Mouse (Mus musculus): Measurements from ENCODE around the gene Phlda3. TPM values are rescaled to one million over a fixed set of nuclear protein-coding genes. Genes with fewer than 3 reads are reported as not detected.

Gene Phlda3
- polyA plus RNA-seq, 1 experiment from 2014 or later = 78.4 TPM

- peak overlapping the region; percentile 20; the same call in 1 of the 2 replicates for H3K9ac ChIP-seq (ENCODE audit: low read depth, low read length)
Observed at GRCm38 (mm10) chr1:135781220-135781619, 15.3 kb downstream of the Phlda3 start.

GRCm38 (mm10) chr1:135782816-135783215, 16.9 kb downstream of the Phlda3 start:
- Histone ChIP-seq H3K4me1 (replicated peaks; ENCODE audit: insufficient read depth, low read length) (peaks cover 14% of the 10 kb centered on the region), H3K27ac (no peak overlapping the region), H3K4me2 (ENCODE audit: low read length) (no peak overlapping the region), H3K4me3 (replicated peaks; ENCODE audit: low read depth, low read length) (no peak overlapping the region), H3K9me3 (replicated peaks; ENCODE audit: low read length) (no peaks in the 10 kb centered on the region), H3K9ac (ENCODE audit: low read depth, low read length) (no peak overlapping the region), H3K27me3 (ENCODE audit: insufficient read depth, low read length) (no peaks in the 10 kb centered on the region), H3K36me3 (ENCODE audit: insufficient read depth, low read length) (no peaks in the 10 kb centered on the region)
- ATAC-seq (replicated peaks; ENCODE audit: low FRiP score, low read depth) (no peak), DNase-seq (ENCODE audit: low spot score) (no peak)
- 55% methylated on average over 10 of the region's 10 CpGs for WGBS
- no peak for TF ChIP-seq CTCF (IDR thresholded peaks at IDR 0.05; ENCODE audit: low read depth)

More at GRCm38 (mm10) chr1:135781220-135781619, 15.3 kb downstream of the Phlda3 start:
- ATAC-seq (replicated peaks; ENCODE audit: low FRiP score, low read depth) (no peak), DNase-seq (ENCODE audit: low spot score) (peak; percentile 87)
- peak; percentile 99 for TF ChIP-seq CTCF (IDR thresholded peaks at IDR 0.05; ENCODE audit: low read depth)
- Histone ChIP-seq H3K36me3 (ENCODE audit: insufficient read depth, low read length) (no peaks in the 10 kb centered on the region), H3K4me3 (replicated peaks; ENCODE audit: low read depth, low read length) (no peak overlapping the region), H3K9me3 (replicated peaks; ENCODE audit: low read length) (no peaks in the 10 kb centered on the region), H3K27ac (no peak overlapping the region), H3K4me2 (ENCODE audit: low read length) (no peak overlapping the region), H3K4me1 (replicated peaks; ENCODE audit: insufficient read depth, low read length) (peaks cover 19% of the 10 kb centered on the region), H3K27me3 (ENCODE audit: insufficient read depth, low read length) (no peaks in the 10 kb centered on the region)
- 11% methylated on average over 13 of the region's 13 CpGs for WGBS

GRCm38 (mm10) chr1:135787799-135788198, 21.9 kb downstream of the Phlda3 start:
- Histone ChIP-seq H3K4me2 (ENCODE audit: low read length) (no peak overlapping the region), H3K36me3 (ENCODE audit: insufficient read depth, low read length) (no peaks in the 10 kb centered on the region), H3K9me3 (replicated peaks; ENCODE audit: low read length) (no peaks in the 10 kb centered on the region), H3K4me3 (replicated peaks; ENCODE audit: low read depth, low read length) (no peak overlapping the region), H3K9ac (ENCODE audit: low read depth, low read length) (no peak overlapping the region), H3K4me1 (replicated peaks; ENCODE audit: insufficient read depth, low read length) (0 out of 2 replicates have a peak, but pooled peaks cover 3% of the 10 kb centered on the region), H3K27me3 (ENCODE audit: insufficient read depth, low read length) (no peaks in the 10 kb centered on the region), H3K27ac (no peak overlapping the region)
- ATAC-seq (replicated peaks; ENCODE audit: low FRiP score, low read depth) (peak; percentile 41; the same call in 1 of the 2 replicates), DNase-seq (ENCODE audit: low spot score) (peak; percentile 88)
- peak; percentile 88 for TF ChIP-seq CTCF (IDR thresholded peaks at IDR 0.05; ENCODE audit: low read depth)
- WGBS = 43% methylated on average over 3 of the region's 3 CpGs

GRCm38 (mm10) chr1:135788708-135789107, 22.8 kb downstream of the Phlda3 start:
- H3K9me3 ChIP-seq (replicated peaks; ENCODE audit: low read length) = no peaks in the 10 kb centered on the region
- WGBS = 3% methylated on average over 10 of the region's 10 CpGs
- no peaks in the 10 kb centered on the region for H3K36me3 ChIP-seq (ENCODE audit: insufficient read depth, low read length)
- no peak overlapping the region for H3K4me3 ChIP-seq (replicated peaks; ENCODE audit: low read depth, low read length)
- no peak overlapping the region for H3K27ac ChIP-seq
- peak overlapping the region; percentile 31; the same call in 1 of the 2 replicates for H3K4me2 ChIP-seq (ENCODE audit: low read length)
- TF ChIP-seq CTCF (IDR thresholded peaks at IDR 0.05; ENCODE audit: low read depth) = peak; percentile 77
- ATAC-seq (replicated peaks; ENCODE audit: low FRiP score, low read depth) (0 out of 2 replicates have a peak, but pooled peaks have one; percentile 50), DNase-seq (ENCODE audit: low spot score) (peak; percentile 90)
- H3K27me3 ChIP-seq (ENCODE audit: insufficient read depth, low read length) = no peaks in the 10 kb centered on the region
- no peak overlapping the region for H3K9ac ChIP-seq (ENCODE audit: low read depth, low read length)
- H3K4me1 ChIP-seq (replicated peaks; ENCODE audit: insufficient read depth, low read length) = 0 out of 2 replicates have a peak, but pooled peaks cover 3% of the 10 kb centered on the region

GRCm38 (mm10) chr1:135789815-135790214, 23.9 kb downstream of the Phlda3 start:
- H3K27me3 ChIP-seq (ENCODE audit: insufficient read depth, low read length) = no peaks in the 10 kb centered on the region

GRCm38 (mm10) chr1:135792143-135792939, 26.4 kb downstream of the Phlda3 start:
- TF ChIP-seq CTCF (IDR thresholded peaks at IDR 0.05; ENCODE audit: low read depth) = peak; percentile 16; the same call in 1 of the 2 replicates
- Histone ChIP-seq H3K27ac (no peak overlapping the region), H3K4me1 (replicated peaks; ENCODE audit: insufficient read depth, low read length) (0 out of 2 replicates have a peak, but pooled peaks cover 3% of the 10 kb centered on the region), H3K9ac (ENCODE audit: low read depth, low read length) (no peak overlapping the region), H3K4me3 (replicated peaks; ENCODE audit: low read depth, low read length) (no peak overlapping the region), H3K4me2 (ENCODE audit: low read length) (no peak overlapping the region), H3K36me3 (ENCODE audit: insufficient read depth, low read length) (no peaks in the 10 kb centered on the region), H3K27me3 (ENCODE audit: insufficient read depth, low read length) (no peaks in the 10 kb centered on the region), H3K9me3 (replicated peaks; ENCODE audit: low read length) (no peaks in the 10 kb centered on the region)
- DNase-seq (ENCODE audit: low spot score) (no peak), ATAC-seq (replicated peaks; ENCODE audit: low FRiP score, low read depth) (no peak)
- WGBS = 66% methylated on average over 13 of the region's 13 CpGs

More at GRCm38 (mm10) chr1:135789815-135790214, 23.9 kb downstream of the Phlda3 start:
- 7% methylated on average over 5 of the region's 5 CpGs for WGBS
- peak; percentile 99 for TF ChIP-seq CTCF (IDR thresholded peaks at IDR 0.05; ENCODE audit: low read depth)
- Histone ChIP-seq H3K27ac (no peak overlapping the region), H3K4me3 (replicated peaks; ENCODE audit: low read depth, low read length) (no peak overlapping the region), H3K9me3 (replicated peaks; ENCODE audit: low read length) (no peaks in the 10 kb centered on the region), H3K9ac (ENCODE audit: low read depth, low read length) (no peak overlapping the region), H3K4me2 (ENCODE audit: low read length) (no peak overlapping the region), H3K36me3 (ENCODE audit: insufficient read depth, low read length) (no peaks in the 10 kb centered on the region), H3K4me1 (replicated peaks; ENCODE audit: insufficient read depth, low read length) (0 out of 2 replicates have a peak, but pooled peaks cover 3% of the 10 kb centered on the region)
- DNase-seq (ENCODE audit: low spot score) (peak; percentile 88), ATAC-seq (replicated peaks; ENCODE audit: low FRiP score, low read depth) (no peak)

Data from kidney, postnatal 0 days (tissue).